Mouse (Mus musculus) kidney, embryonic 14.5 days (tissue): ENCODE results near the gene Gsdme. TPM values are rescaled to one million over a fixed set of nuclear protein-coding genes. Genes with fewer than 3 reads are reported as not detected.

Experiments
- ATAC-seq: fragments of 200-750 bp; cut with Nextera tagmentation; 2 replicates; pipeline ENCODE4 v1.8.0; 2017; ENCODE audit warnings: moderate number of reproducible peaks, mild to moderate bottlenecking, moderate TSS enrichment, moderate library complexity; ENCODE audit not compliant: low FRiP score, low TSS enrichment
- H3K27ac ChIP-seq: fragments of 300-500 bp; sonication (generic); 2 replicates; pipeline ENCODE4 v1.5.1; 2014; ENCODE audit warnings: low read depth, mild to moderate bottlenecking, low read length, moderate library complexity, mixed read lengths
- H3K27me3 ChIP-seq: fragments of 300-500 bp; sonication (generic); 2 replicates; pipeline ENCODE4 v1.6.1; 2014; ENCODE audit warnings: mild to moderate bottlenecking, low read length; ENCODE audit not compliant: control insufficient read depth, insufficient read depth
- H3K36me3 ChIP-seq: fragments of 300-500 bp; sonication (generic); 2 replicates; pipeline ENCODE4 v1.6.1; 2014; ENCODE audit warnings: low read length, mixed read lengths; ENCODE audit not compliant: control insufficient read depth, insufficient read depth
- H3K4me1 ChIP-seq: fragments of 300-500 bp; sonication (generic); 2 replicates; pipeline ENCODE4 v1.6.1; 2014; ENCODE audit warnings: low read length, mixed read lengths; ENCODE audit not compliant: control insufficient read depth, insufficient read depth
- H3K4me2 ChIP-seq: fragments of 300-500 bp; sonication (generic); replicated peaks from 2 replicates; pipeline ENCODE4 v1.6.1; 2014; ENCODE audit warnings: low read depth, mild to moderate bottlenecking, low read length
- H3K4me3 ChIP-seq: fragments of 300-500 bp; sonication (generic); 2 replicates; pipeline ENCODE4 v1.5.1; 2014; ENCODE audit warnings: mild to moderate bottlenecking, low read length
- H3K9ac ChIP-seq: fragments of 300-500 bp; sonication (generic); 2 replicates; pipeline ENCODE4 v1.6.1; 2014; ENCODE audit warnings: low read depth, mild to moderate bottlenecking, low read length, moderate library complexity
- H3K9me3 ChIP-seq: fragments of 300-500 bp; sonication (generic); 2 replicates; pipeline ENCODE4 v1.6.1; 2016; ENCODE audit warnings: low read length; ENCODE audit not compliant: control insufficient read depth
- WGBS: fragments of 180-500 bp; shearing (Covaris S2); extraction: QIAGEN DNeasy Blood & Tissue Kit; methylation state at CpG from one replicate; pipeline ENCODE4 v1.1.7; 2014; 5-methylcytosine and 5-hydroxymethylcytosine counted together
- polyA plus RNA-seq: library from polyadenylated mRNA; unstranded; fragments of >200 nt; fragmentation: Nextera tagmentation; extraction: Ambion mirVana; gene quantifications from 2 replicates; pipeline ENCODE4 v1.2.1, GENCODE M21; 2014

Gene Gsdme
- polyA plus RNA-seq, 1 experiment from 2014 or later, result 65.6 TPM

DNA sequence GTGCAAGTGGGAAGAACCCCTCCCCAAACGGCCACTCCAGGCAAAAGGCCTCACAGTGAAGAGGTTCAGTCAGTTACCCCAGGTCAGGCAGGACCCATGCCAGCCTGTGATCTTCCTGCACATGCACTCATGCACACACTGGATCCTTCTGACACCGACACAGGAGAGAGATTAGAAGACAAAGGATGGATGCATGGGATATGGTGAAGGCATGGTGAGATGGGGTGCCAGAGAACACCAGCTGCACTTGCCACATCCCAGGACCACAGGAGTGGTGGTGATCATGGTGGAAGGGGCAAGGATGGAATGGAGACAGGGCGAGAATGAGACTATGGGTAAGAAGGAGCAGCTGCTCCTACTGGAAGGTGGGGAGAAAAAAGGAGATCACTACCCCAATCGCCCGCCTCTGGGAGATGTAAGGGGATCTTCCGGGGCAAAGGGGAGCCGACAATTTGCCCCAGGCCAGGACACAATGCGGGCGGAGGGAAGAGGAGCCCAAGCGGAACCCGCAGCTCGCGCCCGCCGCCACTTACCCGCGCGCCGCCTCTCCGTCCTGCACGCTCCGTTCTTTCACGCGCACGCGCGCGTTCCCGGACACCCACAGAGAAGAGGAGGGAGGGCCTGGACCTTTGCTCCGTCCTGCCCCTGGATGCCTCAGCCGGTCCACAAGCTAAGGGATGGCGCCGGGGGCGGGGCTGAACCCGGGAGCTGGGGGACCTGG lies 2.3 kb downstream of the Gsdme start:
- Histone ChIP-seq H3K4me1 (peaks cover 13% of the 10 kb centered on the region), H3K4me2 (peak overlapping the region; percentile 75), H3K27ac (peak overlapping the region; percentile 37; the same call in 1 of the 2 replicates), H3K9ac (peak overlapping the region; percentile 49), H3K4me3 (peak overlapping the region; percentile 39), H3K36me3 (no peaks in the 10 kb centered on the region), H3K27me3 (no peaks in the 10 kb centered on the region), H3K9me3 (no peaks in the 10 kb centered on the region)
- 3% methylated on average over 35 of the region's 35 CpGs for WGBS
- peak; percentile 95 for ATAC-seq

DNA sequence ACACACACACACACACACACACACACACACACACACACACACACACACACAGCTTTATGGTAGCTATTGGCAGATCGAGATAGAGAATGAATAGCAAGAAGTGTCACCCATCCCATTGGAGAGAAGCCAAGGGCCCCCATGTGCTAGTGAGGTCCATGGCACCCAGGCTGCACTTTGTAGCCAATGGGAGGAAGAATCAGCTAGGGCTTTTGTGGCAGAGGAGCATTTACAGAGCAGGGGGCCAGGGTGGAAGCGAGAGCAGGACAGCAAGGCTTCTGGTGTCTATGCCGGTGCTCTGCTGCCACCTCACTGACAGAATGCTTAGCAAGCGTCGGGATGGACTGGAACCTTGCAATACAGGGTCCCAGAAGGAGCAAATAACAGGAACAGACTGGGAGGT lies 8.3 kb downstream of the Gsdme start:
- Histone ChIP-seq H3K4me2 (no peak overlapping the region), H3K4me1 (no peaks in the 10 kb centered on the region; the same call in 1 of the 2 replicates), H3K27me3 (no peaks in the 10 kb centered on the region), H3K36me3 (no peaks in the 10 kb centered on the region), H3K4me3 (no peak overlapping the region), H3K9ac (no peak overlapping the region), H3K9me3 (no peaks in the 10 kb centered on the region), H3K27ac (no peak overlapping the region)
- ATAC-seq, result no peak
- WGBS, result 74% methylated on average over 5 of the region's 5 CpGs

DNA sequence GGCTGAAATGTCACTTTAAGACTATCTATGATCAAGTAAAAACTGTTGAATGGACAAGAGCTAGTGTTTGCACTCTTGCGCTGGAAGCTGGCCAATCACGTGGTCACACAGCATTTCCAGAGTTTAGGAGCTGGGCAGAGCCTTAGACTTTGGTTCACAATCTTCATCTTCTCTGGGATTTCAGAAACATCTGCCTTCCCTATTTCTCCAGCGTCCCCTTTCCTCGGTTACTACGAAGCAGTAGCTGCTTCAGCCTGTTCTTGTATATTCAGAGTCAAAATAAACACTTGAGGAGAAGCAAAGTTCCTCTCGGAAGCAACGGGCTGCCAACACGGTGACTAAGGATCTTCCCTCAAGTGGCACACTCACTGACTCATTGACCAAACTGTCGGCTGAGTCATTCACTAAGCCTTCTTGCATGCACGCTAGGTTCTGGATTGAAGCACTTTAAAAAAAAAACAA lies 8.9 kb downstream of the Gsdme start:
- 64% methylated on average over 10 of the region's 10 CpGs for WGBS
- Histone ChIP-seq H3K27ac (no peak overlapping the region), H3K4me2 (no peak overlapping the region)

DNA sequence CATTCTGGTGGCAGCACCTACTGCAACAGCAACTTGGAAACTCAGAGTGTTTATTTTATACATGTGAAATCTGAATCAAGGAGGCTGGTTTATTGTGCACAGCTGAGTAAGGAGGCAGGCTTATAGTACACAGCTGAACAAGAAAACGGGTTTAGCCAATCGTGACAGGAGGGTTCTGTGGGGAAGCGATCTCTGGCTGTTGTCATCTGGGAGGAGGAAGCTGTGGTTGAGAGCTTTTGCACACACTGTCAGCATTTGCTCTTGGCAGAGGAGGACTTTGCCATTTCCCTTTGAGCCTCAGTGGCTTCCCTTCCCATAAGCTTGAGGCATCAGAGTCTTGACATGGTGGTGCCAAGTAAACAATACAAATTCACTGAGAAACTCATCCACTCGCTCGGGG lies 11.0 kb downstream of the Gsdme start:
- no peak overlapping the region for H3K27ac ChIP-seq
- 61% methylated on average over 5 of the region's 5 CpGs for WGBS
- no peaks in the 10 kb centered on the region for H3K36me3 ChIP-seq
- no peak overlapping the region for H3K4me2 ChIP-seq
- no peak for ATAC-seq
- no peak overlapping the region for H3K4me3 ChIP-seq
- H3K27me3 ChIP-seq, result no peaks in the 10 kb centered on the region
- H3K9ac ChIP-seq, result no peak overlapping the region
- H3K9me3 ChIP-seq, result no peaks in the 10 kb centered on the region
- H3K4me1 ChIP-seq, result no peaks in the 10 kb centered on the region; the same call in 1 of the 2 replicates

More for the DNA sequence above, 8.9 kb downstream of the Gsdme start:
- no peaks in the 10 kb centered on the region for H3K36me3 ChIP-seq
- no peak overlapping the region for H3K9ac ChIP-seq
- no peaks in the 10 kb centered on the region; the same call in 1 of the 2 replicates for H3K4me1 ChIP-seq
- no peak overlapping the region for H3K4me3 ChIP-seq
- no peaks in the 10 kb centered on the region for H3K9me3 ChIP-seq
- no peak for ATAC-seq
- no peaks in the 10 kb centered on the region for H3K27me3 ChIP-seq

DNA sequence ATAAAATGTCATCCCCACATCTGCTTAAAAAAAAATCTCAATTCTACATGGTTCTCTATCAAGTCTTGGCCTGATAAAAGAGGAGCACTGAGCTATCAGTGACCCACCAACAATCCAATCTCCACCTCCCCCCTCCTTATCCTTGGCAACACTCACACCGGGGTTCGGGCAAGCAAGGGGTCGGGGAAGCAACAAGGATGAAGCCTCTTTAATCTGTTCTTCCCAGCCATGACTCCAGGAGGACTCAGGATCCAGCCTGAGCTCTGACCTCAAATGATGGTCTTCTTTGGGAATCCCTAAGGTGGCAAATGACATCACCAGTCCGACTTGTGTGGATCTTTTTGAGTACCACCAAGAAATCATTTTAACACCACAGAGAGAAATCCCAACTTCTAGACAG lies 15.9 kb downstream of the Gsdme start:
- no peaks in the 10 kb centered on the region for H3K27me3 ChIP-seq
- H3K4me3 ChIP-seq, result no peak overlapping the region
- H3K36me3 ChIP-seq, result no peaks in the 10 kb centered on the region
- ATAC-seq, result no peak
- no peaks in the 10 kb centered on the region; the same call in 1 of the 2 replicates for H3K4me1 ChIP-seq
- H3K9ac ChIP-seq, result no peak overlapping the region
- H3K9me3 ChIP-seq, result no peaks in the 10 kb centered on the region
- 87% methylated on average over 4 of the region's 4 CpGs for WGBS
- H3K27ac ChIP-seq, result no peak overlapping the region
- no peak overlapping the region for H3K4me2 ChIP-seq

DNA sequence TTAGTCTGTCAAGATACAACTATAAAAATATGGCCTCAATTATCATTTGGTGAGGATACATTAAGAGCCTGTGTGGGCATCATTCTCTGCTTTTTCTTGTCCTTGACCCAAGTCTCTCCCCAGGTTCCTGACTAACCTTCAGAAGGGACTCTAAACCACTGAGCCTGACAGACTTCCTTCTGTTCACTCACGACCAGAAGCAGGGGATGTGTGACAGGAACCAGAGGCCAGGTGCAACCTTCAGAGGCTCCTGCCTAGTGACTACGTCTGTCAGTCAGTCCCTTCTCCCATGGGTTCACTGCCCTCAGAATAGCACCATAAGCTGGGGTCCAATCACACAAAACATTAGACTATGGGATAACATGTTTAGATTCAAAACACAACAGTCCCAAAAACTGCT lies 16.3 kb downstream of the Gsdme start:
- Histone ChIP-seq H3K27me3 (no peaks in the 10 kb centered on the region), H3K27ac (no peak overlapping the region), H3K9ac (no peak overlapping the region), H3K4me2 (no peak overlapping the region), H3K36me3 (no peaks in the 10 kb centered on the region), H3K9me3 (no peaks in the 10 kb centered on the region), H3K4me1 (no peaks in the 10 kb centered on the region; the same call in 1 of the 2 replicates), H3K4me3 (no peak overlapping the region)
- whole genome bisulfite sequencing, result 78% methylated on average over 2 of the region's 2 CpGs
- no peak for ATAC-seq

DNA sequence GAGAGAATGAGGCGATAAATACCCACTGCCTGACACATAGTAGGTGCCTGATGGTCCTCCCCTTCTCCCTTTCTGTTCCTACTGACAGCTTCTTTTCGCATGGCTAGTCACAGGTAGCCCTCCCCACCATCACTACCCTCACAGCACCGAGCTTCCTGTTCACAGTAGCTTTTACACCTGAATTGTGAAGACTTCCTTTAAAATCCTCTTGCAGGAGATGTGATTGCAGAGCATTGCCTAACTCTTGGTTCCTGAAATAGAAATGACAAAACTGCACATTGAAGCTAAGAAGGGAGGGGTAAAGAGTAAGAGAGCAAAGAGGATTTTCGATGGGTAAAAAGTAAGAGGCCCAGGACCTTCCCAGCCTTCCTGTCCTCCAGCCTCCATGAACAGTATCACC lies 18.7 kb downstream of the Gsdme start:
- no peaks in the 10 kb centered on the region for H3K4me1 ChIP-seq
- H3K9ac ChIP-seq, result no peak overlapping the region
- H3K4me3 ChIP-seq, result no peak overlapping the region
- H3K9me3 ChIP-seq, result no peaks in the 10 kb centered on the region
- ATAC-seq, result no peak
- H3K27ac ChIP-seq, result no peak overlapping the region
- no peak overlapping the region for H3K4me2 ChIP-seq
- no peaks in the 10 kb centered on the region for H3K27me3 ChIP-seq
- H3K36me3 ChIP-seq, result no peaks in the 10 kb centered on the region
- 85% methylated on average over 4 of the region's 4 CpGs for WGBS

DNA sequence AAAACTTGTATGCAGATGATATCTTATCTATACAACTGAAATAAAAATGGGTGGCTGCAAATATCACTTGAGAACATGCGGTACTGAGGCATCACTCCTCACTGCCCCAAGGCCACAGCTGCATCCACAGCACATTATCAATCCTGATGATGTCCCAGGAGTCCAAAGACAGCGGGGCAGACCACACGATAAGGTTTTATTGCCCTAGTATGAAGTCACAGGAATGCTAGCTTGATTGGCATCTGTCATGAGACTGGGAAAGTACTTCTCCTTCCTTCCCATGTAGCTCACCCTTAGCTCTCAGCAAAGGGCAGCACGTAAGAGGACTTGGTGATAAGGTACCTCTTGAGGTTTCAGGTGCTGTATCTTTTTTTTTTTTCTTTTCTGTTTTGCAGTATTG lies 19.5 kb downstream of the Gsdme start:
- H3K4me1 ChIP-seq, result no peaks in the 10 kb centered on the region
- H3K4me2 ChIP-seq, result no peak overlapping the region
- no peak for ATAC-seq
- H3K9me3 ChIP-seq, result no peaks in the 10 kb centered on the region
- no peaks in the 10 kb centered on the region for H3K27me3 ChIP-seq
- H3K9ac ChIP-seq, result no peak overlapping the region
- no peak overlapping the region for H3K27ac ChIP-seq
- 83% methylated on average over 4 of the region's 4 CpGs for WGBS
- no peak overlapping the region for H3K4me3 ChIP-seq
- H3K36me3 ChIP-seq, result no peaks in the 10 kb centered on the region

DNA sequence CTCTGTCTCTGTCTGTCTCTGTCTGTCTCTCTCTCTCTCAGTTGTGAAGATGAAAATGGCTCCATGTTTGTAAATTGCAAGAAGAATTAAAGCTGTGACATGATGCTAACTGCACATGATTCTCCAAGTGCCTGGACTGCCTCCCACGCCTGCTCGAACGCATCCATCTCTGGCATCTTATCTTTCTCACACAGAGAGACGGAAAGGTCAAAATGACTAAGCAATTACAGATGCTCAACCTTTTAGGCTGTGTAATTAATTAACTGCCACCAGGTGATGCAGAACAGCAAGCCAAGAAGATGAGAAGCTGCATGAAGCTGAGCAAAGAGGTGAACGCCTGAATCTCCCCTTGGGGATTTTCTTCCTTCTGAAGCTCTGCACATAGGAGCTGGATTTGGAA lies 23.2 kb downstream of the Gsdme start:
- Histone ChIP-seq H3K4me3 (no peak overlapping the region), H3K27me3 (no peaks in the 10 kb centered on the region), H3K27ac (no peak overlapping the region), H3K9me3 (no peaks in the 10 kb centered on the region), H3K4me1 (no peaks in the 10 kb centered on the region), H3K9ac (no peak overlapping the region), H3K4me2 (no peak overlapping the region), H3K36me3 (no peaks in the 10 kb centered on the region)
- no peak for ATAC-seq
- WGBS, result 56% methylated on average over 5 of the region's 5 CpGs
